Mouse (Mus musculus) ovary, postnatal 14 days (tissue): ENCODE measurements at regions not wholly inside any gene's neighbourhood (a gene's known extent, or its start where the extent isn't known, plus 50 kb on each side); places are given as distances from the start of the nearest gene placed in this dataset.
"Not testable (repeated sequence)": the region's sequence is repeated elsewhere in the genome, so short reads cannot be mapped to it uniquely, and the experiment has no call there.

Experiments
- DNase-seq: peaks from one replicate; pipeline ENCODE4 v3.0.0; 2022; ENCODE audit warnings: low spot score

DNA sequence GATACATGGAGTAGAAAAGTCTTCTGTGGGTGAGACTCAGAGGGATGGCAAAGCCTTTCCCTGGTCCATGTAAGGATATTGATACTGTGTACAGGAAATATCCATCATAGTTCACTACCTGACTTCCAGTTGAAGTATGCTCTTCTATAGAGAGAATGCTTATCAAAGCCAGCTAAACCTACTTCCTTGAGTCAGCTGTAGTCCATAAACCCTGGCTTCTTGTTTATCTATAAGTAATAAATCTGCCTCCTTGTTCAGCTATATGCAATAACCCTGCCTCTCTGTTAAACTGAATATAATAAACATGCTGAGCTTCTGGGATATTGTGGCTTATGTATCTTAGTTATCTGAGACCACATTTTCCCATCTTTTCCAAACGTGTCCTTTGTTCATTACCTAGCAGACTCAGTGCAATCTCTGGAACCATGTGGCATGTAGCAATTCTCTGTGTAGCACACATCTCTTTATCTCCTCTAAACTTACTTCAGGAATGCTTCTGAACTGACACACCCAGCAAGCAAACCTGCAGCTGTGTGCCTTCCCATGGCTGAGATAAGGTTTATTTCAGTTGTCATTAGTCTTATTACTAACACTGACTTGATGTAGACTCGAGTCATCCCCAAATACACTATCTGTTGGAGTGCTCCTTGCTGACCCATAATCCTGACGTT lies 694.9 kb upstream of the Map3k7 start:
- no peak for DNase-seq

DNA sequence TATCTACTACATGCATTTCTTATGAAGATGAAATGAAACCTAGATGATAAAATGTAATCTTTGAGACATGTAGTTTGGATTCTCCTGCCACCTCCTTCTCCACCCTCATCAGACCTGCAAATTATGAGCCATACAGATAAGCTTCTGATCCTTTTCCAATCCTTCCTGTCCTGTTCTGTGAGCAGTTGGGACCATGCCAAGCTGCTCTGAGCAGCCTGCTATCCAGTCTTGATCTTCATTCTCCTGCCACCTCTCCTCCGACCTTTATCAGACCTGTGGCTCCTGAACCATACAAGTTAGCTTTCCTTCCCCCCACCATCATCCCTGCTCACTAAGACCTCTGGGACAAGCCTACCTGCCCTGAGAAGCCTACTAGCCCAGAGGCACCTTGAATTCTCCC lies 689.8 kb upstream of the Map3k7 start:
- DNase-seq: no peak

DNA sequence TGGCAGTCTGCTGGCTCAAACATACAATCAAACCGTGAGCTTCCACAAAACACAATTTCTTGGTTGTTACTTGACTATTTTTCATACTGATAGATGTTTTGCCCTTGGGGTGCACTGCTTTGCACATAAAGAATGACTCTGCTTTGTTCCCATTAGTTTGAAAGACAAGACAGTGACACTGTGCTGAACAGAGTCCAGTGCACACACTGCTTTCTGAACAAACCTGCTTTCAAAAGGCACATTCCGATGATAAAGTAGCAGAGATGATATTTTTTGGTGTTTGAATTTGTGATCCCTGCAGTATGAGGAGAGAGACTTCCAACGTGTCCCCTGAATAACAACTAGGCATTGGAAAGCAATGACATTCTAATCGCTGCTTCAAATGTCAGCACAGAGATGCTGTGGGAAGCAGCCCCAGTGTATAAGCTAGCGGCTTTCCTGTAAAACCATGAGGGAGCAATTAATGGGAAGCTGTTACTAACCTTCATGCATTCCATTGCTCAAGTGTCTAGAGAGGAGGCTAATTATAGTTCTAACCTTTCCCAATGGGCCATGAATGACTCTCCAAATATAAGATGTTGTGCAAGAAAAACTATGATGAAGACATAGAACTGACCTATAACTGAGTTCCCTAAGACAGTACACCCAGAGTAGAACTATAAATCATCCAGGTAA lies 673.5 kb upstream of the Map3k7 start:
- no peak for DNase-seq

DNA sequence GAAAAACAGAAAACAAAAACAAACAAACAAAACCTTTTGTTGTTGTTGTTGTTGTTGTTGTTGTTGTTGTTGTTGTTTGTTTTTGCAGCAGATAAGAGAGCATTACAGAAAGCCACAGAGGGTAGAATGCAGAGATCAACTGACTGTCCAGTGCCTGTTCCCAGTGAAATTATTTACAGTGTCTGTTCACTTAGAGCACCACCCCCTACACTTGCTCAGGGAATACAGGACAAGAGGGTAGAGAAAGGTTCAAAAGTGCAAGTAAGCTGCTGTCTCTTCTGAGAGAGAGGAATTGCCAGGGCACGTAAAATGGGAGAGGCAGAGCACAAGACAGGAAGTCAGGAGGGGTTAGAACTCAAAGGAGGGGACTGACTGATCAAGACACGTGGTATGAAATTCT lies 670.1 kb upstream of the Map3k7 start:
- DNase-seq: no peak

DNA sequence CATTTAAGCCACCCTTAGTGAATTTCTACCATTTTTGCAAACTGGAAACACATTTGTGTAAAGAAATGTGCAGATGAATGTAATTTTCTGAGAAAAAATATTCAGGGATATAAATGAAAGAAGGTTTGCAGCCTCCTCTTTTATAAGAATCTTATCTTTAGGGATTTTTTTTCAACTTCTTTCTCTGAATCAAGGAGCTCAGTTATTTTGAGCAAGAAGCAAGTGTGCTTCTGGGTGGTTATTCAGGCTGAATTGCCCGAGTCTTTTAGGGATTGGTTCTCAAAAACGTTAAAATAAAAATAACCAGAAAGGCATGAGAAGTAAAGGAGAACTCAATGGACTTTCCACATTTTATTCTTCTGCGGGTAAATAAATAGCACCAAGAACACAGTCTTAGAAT lies 666.0 kb upstream of the Map3k7 start:
- no peak for DNase-seq

DNA sequence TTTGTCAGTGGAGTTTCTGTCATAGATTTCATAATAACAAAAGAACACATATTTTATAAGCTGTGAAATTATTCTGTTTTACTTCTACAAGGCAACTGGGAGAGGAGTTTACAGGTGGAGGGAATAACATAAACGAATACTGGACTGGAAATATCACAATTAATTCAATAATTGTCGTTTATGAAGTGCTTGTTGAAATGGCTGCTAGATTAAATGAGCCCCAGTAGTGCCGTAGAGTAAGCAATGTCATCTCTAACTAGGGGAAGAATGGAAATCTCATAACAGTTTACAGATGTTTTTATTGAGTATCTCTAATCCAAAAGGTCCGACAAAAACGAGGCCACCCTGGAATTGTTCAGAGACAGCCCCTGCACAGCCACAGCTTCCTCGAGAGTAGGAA lies 644.6 kb upstream of the Map3k7 start:
- no peak for DNase-seq

DNA sequence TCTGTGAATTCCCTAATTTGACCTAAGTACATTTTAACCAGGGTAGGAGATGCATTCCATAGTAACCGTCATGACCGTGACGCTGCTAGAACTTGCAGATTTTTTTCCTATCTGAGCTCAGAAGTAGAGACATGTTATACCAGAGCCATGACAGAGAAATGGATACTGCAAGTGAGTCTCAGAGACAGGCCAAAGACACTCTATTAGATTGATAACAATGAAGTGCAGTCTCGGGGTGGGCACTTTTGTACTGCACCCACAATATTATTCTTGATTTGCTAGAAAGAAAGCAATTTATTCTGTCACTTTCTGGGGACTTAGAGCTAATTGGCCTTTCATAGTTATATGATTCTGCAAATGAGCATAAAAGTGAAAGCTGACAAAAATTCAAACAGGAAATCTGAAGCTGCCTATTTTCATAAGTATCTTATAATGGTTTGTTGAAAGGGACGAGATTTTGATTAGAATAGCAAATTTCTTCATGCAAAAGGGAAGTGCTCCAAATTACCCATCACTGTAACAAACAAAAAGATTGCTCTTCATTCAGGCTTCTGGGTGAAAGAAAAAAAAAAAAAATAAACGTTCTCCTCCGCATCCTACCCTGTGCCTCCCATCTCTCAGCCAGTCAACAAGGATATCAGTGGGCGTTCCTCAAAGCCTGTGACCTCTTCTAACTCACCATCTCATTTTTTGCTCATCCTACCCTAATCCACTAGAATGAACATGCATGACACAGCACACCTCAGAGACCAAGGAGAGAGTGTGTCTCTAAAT lies 643.0 kb upstream of the Map3k7 start:
- DNase-seq: no peak

DNA sequence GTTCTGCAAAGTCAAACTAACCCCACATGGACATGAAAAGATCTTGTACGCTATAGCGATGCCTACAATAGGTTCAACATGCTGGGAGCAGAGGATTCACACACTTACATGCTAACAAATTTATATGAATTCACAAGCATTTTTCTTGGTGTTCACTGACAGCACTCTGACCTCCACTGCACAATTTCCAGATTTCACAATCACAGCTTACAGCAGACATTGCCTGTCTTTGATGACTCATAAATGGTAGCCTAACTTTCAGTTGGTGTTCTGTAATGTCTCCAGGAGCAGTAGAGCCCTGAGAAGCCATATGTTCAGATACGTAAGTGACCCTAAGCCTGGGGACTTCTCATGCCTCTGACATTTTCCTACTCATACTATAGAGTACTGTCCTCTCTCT lies 640.1 kb upstream of the Map3k7 start:
- DNase-seq: no peak

DNA sequence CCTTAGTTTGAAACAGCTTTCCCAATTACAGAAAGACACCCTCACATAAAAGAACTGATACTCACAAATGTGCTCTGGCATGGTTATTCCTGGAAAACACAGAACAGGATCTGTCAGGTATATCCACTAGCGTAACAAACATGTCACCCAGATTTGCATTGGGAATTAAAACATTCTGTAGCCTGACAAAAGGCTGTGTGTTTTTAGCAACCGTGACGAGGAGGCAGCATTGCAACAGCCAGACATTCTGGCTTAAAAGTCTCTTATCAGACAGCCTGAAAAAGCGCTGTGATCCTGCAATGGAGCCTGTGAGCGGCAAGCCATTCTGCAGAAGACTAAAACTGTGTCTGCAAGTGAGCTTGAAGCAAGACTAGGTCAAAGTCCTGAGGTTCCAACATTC lies 635.1 kb upstream of the Map3k7 start:
- no peak for DNase-seq

DNA sequence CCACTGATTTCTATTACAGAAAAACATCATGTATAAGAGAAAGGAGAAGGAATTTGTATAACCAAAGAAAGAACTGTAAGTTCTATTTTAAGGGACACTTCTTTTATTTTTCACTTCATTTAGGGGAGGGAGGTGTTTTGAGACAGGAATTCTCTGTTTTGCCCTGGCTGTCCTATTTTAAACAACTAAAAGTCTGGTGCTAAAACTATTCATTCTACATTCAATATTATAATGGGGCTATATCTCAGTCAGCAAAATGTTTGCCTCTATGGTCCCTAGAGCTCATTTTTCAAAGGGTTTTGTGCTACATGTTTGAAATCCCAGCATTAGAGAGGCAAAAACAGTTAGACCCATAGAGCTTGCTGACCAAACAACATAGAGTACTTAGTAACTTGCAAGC lies 632.8 kb upstream of the Map3k7 start:
- DNase-seq: no peak

DNA sequence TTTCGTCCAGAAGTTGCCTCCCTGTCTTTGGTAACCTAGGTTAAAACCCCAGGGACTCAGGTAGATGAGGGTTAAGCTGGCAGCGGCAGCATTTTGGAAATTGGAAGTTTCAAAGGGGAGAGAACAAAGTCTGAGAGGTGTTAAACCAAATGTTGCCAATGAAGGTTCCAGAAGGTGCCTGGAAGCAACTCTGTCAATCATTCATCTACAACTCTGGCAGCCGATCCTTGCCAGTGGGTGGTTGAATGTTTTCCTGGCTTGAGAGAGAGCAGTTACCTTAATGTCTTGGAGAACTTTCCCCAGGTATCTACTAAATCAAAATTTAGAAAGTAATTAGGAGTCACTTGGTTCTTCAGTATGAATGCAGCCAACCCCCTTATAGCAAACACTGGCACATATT lies 628.2 kb upstream of the Map3k7 start:
- DNase-seq: no peak

DNA sequence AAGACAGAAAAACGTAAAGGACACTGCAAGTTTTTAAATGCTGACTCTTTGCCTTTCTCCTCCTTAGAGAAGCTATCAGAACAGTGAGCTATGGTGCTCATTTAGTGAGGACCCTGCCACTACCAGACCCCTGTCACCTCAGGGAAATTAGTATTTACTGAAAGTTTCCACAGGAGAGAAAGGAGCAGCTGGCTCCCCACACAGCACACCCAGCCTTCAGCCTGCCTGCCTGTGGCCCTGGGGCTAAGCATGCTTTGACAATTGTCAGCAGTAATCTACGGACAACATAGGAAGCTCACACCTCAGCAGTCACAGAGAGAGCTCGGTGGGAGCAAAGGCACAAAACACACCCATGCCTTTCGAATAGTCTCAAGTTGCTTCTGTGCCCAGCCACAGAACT lies 625.9 kb upstream of the Map3k7 start:
- DNase-seq: no peak

DNA sequence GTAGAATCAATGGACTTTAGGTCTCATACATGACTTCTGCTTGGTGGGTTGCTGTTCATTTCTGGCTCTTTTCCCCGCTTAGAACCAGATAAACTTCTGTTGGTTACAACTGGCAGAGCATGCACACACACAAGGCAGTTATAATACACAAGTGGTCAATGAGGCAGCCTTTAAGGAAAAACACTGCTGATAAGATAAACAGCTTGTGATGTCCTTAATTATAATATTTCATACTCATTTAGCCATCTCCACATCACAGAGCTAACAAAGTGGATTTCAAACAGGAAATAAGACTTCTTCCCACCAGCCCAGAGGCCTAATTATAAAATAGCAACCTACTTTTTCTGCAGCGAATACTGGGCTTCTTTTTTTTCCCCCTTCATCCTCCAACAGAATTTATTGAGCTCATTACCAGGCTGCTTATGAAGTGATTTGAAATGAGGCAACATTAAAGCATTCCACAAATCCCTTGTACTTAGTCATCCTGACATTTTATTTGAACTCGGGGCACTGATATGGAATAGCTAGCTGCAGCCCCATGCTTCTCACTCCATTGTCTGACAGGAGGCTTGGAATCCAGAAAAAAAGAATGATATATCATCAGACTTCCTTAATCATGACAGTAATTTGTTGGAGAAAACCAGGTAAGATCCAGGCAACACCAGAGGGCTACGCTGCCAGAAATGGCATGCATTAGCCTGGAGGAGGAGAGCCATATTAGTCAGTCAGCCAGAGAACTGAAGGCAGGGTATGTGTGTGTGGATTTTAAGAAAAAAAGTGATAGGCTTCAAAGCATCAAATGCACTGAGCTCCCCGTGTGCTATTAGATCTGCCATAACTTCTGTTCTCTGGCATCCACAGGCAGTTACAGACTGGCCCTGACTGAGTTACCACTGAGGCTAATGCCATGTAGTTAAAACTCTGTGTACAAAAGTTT lies 620.3 kb upstream of the Map3k7 start:
- DNase-seq: no peak

DNA sequence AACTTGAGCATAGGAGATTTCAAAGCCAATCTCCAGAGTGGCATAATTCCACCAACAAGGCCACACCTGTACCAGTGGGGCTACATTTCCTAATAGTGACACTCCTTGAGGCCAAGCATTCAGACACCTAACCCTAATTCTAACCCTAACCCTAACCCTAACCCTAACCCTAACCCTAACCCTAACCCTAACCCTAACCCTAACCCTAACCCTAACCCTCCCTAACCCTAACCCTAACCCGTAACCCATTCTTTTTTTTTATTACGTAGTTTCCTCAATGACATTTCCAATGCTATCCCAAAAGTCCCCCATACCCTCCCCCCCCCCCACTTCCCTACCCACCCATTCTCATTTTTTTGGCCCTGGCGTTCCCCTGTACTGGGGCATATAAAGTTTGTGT lies 609.9 kb upstream of the Map3k7 start:
- DNase-seq: not testable (repeated sequence)

DNA sequence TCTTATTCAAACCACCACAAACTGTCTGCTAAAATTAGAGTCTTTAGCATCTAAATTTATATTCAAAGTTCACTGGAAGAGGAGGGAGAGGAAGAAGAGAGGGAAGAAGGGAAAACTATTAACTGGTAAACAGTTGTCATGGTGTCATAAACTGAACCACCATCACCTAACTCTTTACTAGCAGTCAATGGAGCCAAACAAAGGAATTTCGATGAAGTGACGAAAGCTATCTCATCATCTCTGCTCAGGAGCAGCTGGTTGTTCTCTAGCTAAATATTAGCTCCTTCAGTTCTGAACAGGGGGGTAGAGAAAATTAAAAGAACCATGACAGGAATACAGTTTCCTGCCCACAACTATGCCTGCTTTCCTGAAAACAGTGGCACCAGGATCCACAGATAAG lies 608.9 kb upstream of the Map3k7 start:
- DNase-seq: no peak

DNA sequence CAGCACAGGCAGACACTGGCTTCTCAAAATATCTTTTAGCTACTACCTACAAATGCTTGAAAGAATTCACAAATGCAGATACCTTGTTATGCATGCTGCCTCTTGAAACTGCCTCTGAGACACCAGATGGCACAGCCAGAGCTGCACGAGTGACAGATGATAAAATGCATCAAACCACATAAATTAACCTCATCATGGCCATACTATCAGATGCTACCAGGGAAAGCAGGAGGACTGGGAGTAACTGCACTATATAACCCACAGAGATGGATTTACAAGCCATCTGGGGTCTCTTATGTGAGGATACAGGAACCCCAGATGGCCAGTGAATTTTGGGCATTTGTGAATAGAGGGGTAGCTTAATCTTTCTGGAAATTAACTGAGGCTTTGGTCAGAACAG lies 597.7 kb upstream of the Map3k7 start:
- no peak for DNase-seq

DNA sequence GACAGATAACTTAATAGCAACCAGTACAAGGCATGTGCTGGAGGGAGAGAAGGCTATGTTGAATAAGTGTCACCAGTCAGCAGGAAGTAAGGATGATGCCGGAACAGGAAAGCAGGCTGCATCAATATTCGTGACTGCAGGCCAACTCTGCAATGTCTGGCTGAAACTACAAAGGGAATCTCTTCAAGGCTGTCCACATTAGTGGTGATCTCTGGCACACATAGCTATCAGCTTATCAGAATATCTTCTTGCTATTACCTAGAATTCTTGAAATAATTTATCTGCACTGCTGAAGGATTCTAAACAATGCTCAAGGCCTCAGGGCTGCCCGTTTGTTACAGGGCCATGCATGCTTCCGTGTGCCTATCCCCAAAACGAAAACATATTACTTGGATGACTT lies 596.9 kb upstream of the Map3k7 start:
- DNase-seq: no peak

DNA sequence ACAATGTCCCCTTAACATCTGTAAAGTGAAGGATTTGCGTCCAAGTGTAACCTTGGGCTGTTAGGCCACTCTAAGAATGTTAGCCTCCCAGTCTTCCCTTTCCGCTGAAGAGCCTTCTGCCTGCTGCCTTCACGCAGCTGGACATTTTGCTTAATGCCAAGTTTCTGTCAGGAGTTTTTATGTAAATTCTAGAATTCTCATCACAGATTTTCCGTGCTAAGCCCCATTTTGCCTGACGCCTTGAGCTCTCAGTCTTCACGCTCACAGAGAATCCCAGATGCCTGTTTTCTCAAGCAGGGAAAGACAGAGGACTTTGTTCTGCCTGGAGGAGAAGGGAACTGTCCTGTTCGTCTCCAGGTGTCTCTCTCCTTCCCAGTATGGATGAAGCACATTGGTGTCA lies 593.8 kb upstream of the Map3k7 start:
- no peak for DNase-seq

DNA sequence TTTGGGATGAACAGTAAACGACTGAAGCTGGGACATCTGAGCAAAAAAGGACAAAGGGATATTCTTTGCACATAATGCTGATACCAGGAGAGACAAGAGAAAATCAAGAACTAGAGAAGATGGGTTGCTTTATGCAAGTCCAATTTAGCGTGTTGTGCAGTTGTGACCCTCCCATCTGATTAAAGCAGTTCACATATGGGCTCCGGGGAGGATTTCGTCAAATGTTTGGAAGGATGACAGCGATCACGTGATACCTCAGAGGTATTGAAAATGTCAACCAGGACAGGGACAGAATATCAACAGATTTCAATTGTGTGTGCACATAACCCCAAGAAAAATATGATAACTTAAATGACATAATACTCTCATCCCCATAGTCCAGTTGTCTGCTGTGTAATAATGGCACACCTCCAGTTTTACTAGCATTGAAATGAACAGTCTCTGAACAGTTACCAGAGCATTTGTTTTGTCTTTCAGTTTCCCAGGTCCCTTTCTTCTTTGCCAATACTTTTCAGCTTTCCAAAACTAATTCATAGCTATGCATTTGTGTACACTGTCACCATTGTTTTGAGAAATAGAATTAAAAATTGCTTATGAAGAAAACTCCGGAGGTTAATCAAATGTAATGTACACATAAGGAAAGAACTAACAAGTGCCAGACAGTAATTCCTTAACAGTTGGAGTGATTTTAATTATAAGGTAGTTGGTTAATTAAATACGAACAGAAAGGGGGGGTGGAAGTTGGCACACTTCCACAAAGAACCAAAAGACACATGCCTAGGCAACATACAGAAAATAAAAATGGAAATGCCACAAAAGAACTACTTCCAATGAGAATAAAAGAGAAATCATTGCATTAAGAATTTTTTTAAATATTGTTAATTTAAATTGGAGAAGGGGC lies 582.6 kb upstream of the Map3k7 start:
- no peak for DNase-seq

DNA sequence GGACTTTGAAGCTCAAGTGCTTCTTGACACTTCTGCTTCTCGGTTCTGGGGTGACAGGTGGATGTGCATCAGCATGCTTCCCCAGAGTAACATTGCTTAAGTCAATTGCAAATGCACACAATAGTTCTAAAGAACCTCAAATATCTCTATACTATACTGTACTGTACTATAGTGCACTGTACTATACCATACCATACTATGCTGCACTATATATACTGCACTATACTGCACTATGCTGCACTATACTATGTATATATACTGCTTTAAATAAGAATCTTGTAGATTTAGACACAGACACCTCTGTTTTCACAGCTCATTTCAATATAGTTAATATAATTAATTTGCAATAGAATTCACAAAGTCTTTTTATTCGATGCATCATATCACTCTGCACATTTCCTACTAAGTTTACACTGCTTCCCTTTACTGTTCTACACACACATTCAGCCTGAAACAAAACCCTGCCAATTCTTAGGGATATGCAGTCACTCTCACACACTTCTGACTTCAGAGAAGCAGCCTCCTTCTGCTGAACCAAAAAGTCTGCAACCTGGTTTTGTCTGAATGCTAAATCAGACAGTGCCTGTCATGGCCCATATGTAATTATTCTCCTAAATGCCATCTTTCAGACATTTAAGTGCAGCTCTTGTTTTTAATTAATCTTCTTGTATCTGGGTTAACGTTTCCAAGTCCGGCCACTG lies 570.8 kb upstream of the Map3k7 start:
- DNase-seq: no peak

DNA sequence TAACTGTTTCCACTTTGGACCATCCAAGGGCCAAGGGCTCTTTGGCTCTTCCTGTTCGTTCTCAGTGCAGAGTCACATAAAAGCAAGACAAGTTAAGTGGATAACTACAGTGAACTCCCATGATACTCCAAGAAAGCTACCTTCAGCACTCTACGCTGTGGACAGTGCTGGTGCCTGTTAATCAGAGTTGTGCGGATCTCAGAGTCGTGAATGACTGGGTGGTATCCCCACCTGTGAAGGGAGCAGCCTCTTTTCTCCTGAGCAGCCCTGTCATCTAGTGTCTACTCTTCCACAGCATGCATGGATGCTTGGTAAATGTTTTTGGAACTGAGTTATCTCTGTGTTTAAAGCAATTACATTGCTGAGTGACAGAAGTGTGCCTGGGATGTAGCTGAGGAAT lies 568.4 kb upstream of the Map3k7 start:
- DNase-seq: no peak
